Mouse (Mus musculus) splenic B cell, adult 2 months (primary cell): ENCODE results near the gene Samd8.

ENCODE experiments used
- DNase-seq: peaks from one replicate; pipeline ENCODE4 v3.0.0-alpha.2; 2011; ENCODE audit warnings: low read depth, low spot score
- H3K27me3 ChIP-seq: 2 replicates; pipeline ENCODE4 v1.6.1; 2012; ENCODE audit warnings: mild to moderate bottlenecking, low read length, moderate library complexity, mixed read lengths; ENCODE audit not compliant: control insufficient read depth, poor library complexity, insufficient read depth, severe bottlenecking
- H3K36me3 ChIP-seq: 2 replicates; pipeline ENCODE4 v1.6.1; 2012; ENCODE audit warnings: mild to moderate bottlenecking, low read length, moderate library complexity, mixed read lengths; ENCODE audit not compliant: control insufficient read depth, poor library complexity, insufficient read depth, severe bottlenecking

The Samd8 gene

DNA sequence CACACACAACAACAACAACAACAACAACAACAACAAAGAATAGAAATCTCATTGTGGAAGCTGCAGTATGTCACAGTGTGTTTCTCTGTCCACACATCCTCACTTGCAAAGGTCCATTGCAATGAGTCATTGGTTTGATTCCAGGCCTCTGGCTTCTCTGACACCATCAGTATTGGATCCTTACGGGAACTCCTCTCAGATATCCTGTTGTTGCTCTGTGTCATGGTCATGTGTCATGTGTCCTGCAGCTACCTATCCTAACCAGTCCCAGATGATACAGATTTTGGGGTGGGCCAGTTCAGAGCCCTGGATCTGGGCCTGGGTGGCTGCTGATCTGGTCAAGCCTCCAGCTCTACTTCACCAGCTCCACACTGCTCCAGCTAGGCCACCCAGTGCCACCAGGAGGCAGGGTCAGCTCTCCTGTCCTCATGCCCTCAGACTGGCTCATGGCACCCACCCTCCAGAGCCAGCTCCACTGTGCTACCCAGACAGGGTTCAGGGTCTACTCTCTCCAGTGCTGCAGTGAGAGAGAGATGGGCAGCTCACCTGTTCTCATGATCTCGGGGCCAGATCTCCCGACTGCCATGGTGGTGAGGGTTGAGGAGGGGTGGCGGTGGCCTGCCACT lies 70.7 kb downstream of the Samd8 start:
- Histone ChIP-seq H3K36me3 (no peaks in the 10 kb centered on the region), H3K27me3 (no peaks in the 10 kb centered on the region)
- DNase-seq = no peak

GRCm38 (mm10) chr14:21822307-21822706 lies 72.0 kb downstream of the Samd8 start:
- no peaks in the 10 kb centered on the region for H3K27me3 ChIP-seq

GRCm38 (mm10) chr14:21822795-21823374 lies 72.6 kb downstream of the Samd8 start:
- H3K36me3 ChIP-seq = no peaks in the 10 kb centered on the region
- no peak for DNase-seq
- H3K27me3 ChIP-seq = no peaks in the 10 kb centered on the region

More at GRCm38 (mm10) chr14:21822307-21822706, 72.0 kb downstream of the Samd8 start:
- no peaks in the 10 kb centered on the region for H3K36me3 ChIP-seq
- DNase-seq = no peak

DNA sequence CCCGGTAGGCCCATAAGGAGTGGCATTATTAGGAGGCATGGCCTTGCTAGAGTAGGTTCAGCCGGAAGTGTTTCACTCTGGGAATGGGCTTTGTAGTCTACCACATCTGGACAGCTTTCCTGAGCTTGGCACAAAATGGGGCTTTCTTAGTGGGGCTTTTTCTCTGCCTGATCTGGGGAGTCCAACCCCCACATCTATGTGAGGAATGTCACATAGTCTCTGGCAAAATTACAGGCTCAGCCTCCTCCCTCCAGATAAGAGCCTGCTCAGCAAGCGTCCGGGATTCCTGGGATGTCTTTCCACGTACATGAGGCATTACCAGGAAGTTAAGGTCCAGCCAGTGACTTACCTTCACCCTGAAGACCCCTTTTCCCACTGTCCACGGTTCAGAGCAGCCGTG lies 73.6 kb downstream of the Samd8 start:
- DNase-seq = no peak
- Histone ChIP-seq H3K36me3 (no peaks in the 10 kb centered on the region), H3K27me3 (no peaks in the 10 kb centered on the region)

DNA sequence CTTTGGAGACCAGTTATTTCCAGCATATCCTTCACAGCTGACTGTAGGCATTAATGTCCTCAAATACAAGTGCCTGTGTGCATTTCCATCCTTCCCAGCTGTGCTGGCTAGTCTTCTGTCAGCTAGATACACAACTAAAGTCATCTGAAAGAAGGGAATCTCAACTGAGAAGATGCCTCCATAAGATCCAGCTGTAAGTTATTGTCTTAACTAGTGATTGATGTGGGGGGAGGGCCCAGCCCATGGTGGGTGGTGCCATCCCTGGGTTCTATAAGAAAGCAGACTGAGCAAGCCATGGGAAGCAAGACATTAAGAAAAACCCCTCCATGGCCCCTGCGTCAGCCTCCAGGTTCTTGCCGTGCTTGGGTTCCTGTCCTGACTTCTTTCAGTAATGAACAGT lies 74.6 kb downstream of the Samd8 start, which contains the start of gene Vdac2:
TSS of gene Vdac2 (plus strand) at position 301 of the 400 bp plus-strand sequence.
- H3K27me3 ChIP-seq = no peaks in the 10 kb centered on the region
- DNase-seq = no peak
- no peaks in the 10 kb centered on the region for H3K36me3 ChIP-seq

DNA sequence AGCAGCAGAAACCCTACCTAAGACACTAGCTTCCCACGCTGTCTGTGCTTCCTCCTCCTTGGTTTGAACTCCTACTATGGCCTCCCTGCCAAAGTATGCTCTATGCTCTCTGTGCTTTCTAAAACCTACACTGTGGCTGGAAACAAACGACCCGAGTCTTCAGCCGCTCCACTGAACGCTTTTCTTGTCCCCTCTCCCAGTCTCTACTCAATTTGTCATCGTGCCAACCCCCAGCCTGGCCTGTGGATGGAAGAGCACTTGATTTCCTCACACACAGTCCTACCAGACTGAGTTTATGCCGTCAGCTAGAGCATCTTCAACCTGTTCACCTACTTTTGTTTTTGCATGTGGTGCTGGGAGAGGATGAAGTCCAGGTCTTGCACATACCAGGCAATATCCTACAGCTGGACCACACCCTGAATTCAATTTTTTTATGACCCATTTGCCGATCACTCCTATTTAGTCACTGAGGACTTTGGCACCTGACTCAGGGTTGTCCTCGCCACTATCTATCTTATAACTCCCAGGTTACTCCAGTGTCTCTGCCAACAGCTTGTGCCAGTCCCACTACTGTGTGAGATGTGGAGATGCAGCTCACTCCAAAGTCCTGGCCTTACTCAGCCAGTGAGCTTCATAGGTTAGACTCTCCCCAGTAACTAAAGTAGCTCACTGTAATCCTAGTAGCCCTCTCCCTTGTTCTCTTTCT lies 75.6 kb downstream of the Samd8 start:
- Histone ChIP-seq H3K27me3 (no peaks in the 10 kb centered on the region), H3K36me3 (no peaks in the 10 kb centered on the region)
- DNase-seq = no peak

- peak; percentile 96 for DNase-seq
- Histone ChIP-seq H3K27me3 (no peaks in the 10 kb centered on the region), H3K36me3 (peaks cover 6% of the 10 kb centered on the region; the same call in 1 of the 2 replicates)
Measured at GRCm38 (mm10) chr14:21830876-21831767, 80.8 kb downstream of the Samd8 start.

- peak; percentile 73 for DNase-seq
- no peaks in the 10 kb centered on the region for H3K27me3 ChIP-seq
- peaks cover 9% of the 10 kb centered on the region; the same call in 1 of the 2 replicates for H3K36me3 ChIP-seq
Measured at GRCm38 (mm10) chr14:21831830-21832403, 81.6 kb downstream of the Samd8 start.

DNA sequence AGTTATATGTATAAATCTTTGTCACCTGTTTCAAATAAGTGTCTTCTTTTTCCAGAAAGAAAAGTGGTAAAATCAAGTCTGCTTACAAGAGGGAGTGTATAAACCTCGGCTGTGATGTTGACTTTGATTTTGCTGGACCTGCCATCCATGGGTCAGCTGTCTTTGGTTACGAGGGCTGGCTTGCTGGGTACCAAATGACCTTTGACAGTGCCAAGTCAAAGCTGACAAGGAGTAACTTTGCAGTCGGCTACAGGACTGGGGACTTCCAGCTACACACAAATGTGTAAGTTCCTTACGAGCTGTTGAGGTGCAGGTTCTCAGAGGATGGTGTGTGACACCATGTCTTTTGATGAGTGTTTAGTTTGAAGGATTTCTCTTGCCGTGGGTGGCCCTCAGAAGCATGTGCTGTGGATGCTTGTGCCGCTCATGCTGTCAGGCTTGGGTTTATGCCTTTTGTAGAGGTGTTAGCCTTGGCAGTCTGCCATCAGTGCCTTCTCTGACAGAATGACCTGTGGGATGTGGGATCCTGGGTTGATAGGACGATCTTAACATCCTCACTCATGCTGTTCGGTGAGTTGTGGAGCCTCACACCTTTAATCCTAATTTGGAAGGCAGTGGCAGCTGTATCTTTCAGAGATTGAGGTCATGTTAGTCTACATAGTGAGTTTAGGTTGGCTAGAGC lies 88.1 kb downstream of the Samd8 start:
- no peak for DNase-seq
- no peaks in the 10 kb centered on the region for H3K27me3 ChIP-seq

GRCm38 (mm10) chr14:21841819-21842592 lies 91.7 kb downstream of the Samd8 start:
- Histone ChIP-seq H3K27me3 (no peaks in the 10 kb centered on the region), H3K36me3 (peaks cover 16% of the 10 kb centered on the region)
- DNase-seq = no peak

More for the DNA sequence above, 88.1 kb downstream of the Samd8 start:
- peaks cover 23% of the 10 kb centered on the region; the same call in 1 of the 2 replicates for H3K36me3 ChIP-seq

DNA sequence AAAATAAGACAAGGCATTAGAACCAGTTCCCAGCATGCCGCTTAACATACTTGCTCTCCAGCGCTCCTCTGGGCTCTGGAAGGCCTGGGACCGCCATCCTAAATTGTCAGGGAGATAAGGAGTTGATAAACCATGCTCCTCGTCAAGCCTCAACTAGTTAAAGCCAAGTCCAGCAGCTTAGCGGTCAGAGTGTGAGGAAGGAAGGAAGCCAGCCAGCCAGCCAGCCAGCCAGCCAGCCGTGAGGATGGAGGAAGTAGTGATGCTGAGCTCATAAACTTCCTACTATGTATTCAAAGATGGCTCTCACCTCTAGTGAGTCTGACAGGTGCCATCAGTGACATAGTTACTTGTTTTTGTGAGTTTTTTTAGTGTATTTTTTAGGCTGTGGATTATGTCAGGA lies 92.9 kb downstream of the Samd8 start:
- Histone ChIP-seq H3K27me3 (no peaks in the 10 kb centered on the region), H3K36me3 (peaks cover 16% of the 10 kb centered on the region)
- DNase-seq = peak; percentile 38

DNA sequence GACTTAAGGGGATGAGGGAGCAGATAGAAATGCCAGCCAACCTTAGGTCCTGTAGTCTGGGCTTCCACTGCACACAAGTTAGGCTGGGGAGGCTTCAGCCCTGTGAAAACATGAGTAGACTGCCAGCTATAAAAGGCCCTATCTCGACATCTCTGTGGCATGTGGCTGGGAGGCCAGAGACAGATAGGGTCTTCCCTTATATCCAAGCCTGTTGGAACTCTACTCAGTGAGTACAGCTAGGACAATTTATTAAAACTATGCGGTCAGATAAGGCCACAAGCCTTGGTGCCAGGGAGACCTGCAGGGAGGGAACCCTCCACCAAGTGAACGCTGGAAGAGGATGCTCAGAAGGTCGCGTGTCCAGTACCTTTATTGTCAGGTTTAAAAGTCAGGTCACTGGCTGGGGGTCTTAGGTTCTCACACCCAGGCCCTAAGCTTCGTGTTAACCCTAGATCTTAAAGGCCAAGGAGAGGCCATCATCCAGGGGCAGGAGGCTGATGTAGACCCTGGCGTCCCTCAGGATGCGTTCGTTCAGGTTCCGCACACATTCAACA lies 96.6 kb downstream of the Samd8 start:
- DNase-seq = no peak
- peaks cover 7% of the 10 kb centered on the region for H3K36me3 ChIP-seq
- H3K27me3 ChIP-seq = no peaks in the 10 kb centered on the region
